Mouse (Mus musculus) lung, postnatal 0 days (tissue): Measurements from ENCODE around the gene Ch25h.

Source experiments
- CTCF ChIP-seq: IDR thresholded peaks from 2 replicates; pipeline ENCODE4 v1.5.1; 2016; ENCODE audit warnings: antibody characterized with exemption, mild to moderate bottlenecking
- EP300 ChIP-seq: IDR thresholded peaks from 2 replicates; pipeline ENCODE4 v1.6.1; 2016; ENCODE audit warnings: antibody characterized with exemption, mild to moderate bottlenecking, control low read depth

- TF ChIP-seq CTCF (no peak), EP300 (no peak)
Measured at GRCm38 (mm10) chr19:34518786-34519185, 43.8 kb upstream of the Ch25h start.
